Mouse (Mus musculus) mouse embryonic stem cell (cell line): Measurements from ENCODE around the gene Rbm33.

Source experiments
- in situ Hi-C, 2 experiments: fragments of 300-500 bp; cut with MboI; formaldehyde crosslinking; loops; 1 replicate in 1 of 2; 3 replicates in 1 of 2; pipeline ENCODE4 v1.14.3; 2019 to 2020; ENCODE audit warnings: low sequenced_read_pairs in 2 of 2, low pct_unique_long_range_greater_than_20kb in 1 of 2, mixed read lengths in 1 of 2; ENCODE audit not compliant: unreplicated experiment in 1 of 2

Gene Rbm33

GRCm38 (mm10) chr5:28454546-28454945, 137.6 kb downstream of the Rbm33 start:
- in situ Hi-C loops, result loop anchor here (25.0 kb wide), 4 partner anchors 292 to 1033 kb away; partner anchors contain the start of genes En2 (in 1 of the 2), Mnx1 (in 1 of the 2) and Rnf32 (in 1 of the 2)

GRCm38 (mm10) chr5:28455721-28456120, 138.8 kb downstream of the Rbm33 start:
- in situ Hi-C loops, result loop anchor here (25.0 kb wide), 4 partner anchors 293 to 1032 kb away; partner anchors contain the start of genes En2 (in 1 of the 2), Mnx1 (in 1 of the 2) and Rnf32 (in 1 of the 2)

- in situ Hi-C loops, result loop anchor here (25.0 kb wide), 4 partner anchors 294 to 1031 kb away; partner anchors contain the start of genes En2 (in 1 of the 2), Mnx1 (in 1 of the 2) and Rnf32 (in 1 of the 2)
Measured at GRCm38 (mm10) chr5:28456366-28456765, 139.4 kb downstream of the Rbm33 start.

- in situ Hi-C loops, result loop anchor here (25.0 kb wide), 4 partner anchors 296 to 1029 kb away; partner anchors contain the start of genes En2 (in 1 of the 2), Mnx1 (in 1 of the 2) and Rnf32 (in 1 of the 2)
Measured at GRCm38 (mm10) chr5:28457921-28458641, 141.2 kb downstream of the Rbm33 start.

- in situ Hi-C loops, result loop anchor here (25.0 kb wide), 4 partner anchors 297 to 1028 kb away; partner anchors contain the start of genes En2 (in 1 of the 2), Mnx1 (in 1 of the 2) and Rnf32 (in 1 of the 2)
Measured at GRCm38 (mm10) chr5:28458821-28459240, 141.9 kb downstream of the Rbm33 start.

GRCm38 (mm10) chr5:28459456-28460225, 142.7 kb downstream of the Rbm33 start:
- in situ Hi-C loops, result loop anchor here (10.0 to 25.0 kb wide), 6 partner anchors 297 to 1028 kb away; partner anchors contain the start of genes En2 (in 1 of the 2), Mnx1 (in 1 of the 2) and Rnf32 (in 1 of the 2)

GRCm38 (mm10) chr5:28460556-28461350, 143.8 kb downstream of the Rbm33 start:
- in situ Hi-C loops, result loop anchor here (10.0 to 25.0 kb wide), 6 partner anchors 298 to 1027 kb away; partner anchors contain the start of genes En2 (in 1 of the 2), Mnx1 (in 1 of the 2) and Rnf32 (in 1 of the 2)

GRCm38 (mm10) chr5:28461376-28461775, 144.5 kb downstream of the Rbm33 start:
- in situ Hi-C loops, result loop anchor here (10.0 to 25.0 kb wide), 6 partner anchors 299 to 1026 kb away; partner anchors contain the start of genes En2 (in 1 of the 2), Mnx1 (in 1 of the 2) and Rnf32 (in 1 of the 2)

GRCm38 (mm10) chr5:28462741-28463590, 146.0 kb downstream of the Rbm33 start:
- in situ Hi-C loops, result loop anchor here (10.0 to 25.0 kb wide), 6 partner anchors 301 to 1024 kb away; partner anchors contain the start of genes En2 (in 1 of the 2), Mnx1 (in 1 of the 2) and Rnf32 (in 1 of the 2)

GRCm38 (mm10) chr5:28463656-28464055, 146.7 kb downstream of the Rbm33 start:
- in situ Hi-C loops, result loop anchor here (10.0 to 25.0 kb wide), 6 partner anchors 301 to 1024 kb away; partner anchors contain the start of genes En2 (in 1 of the 2), Mnx1 (in 1 of the 2) and Rnf32 (in 1 of the 2)

GRCm38 (mm10) chr5:28464361-28465098, 147.6 kb downstream of the Rbm33 start:
- in situ Hi-C loops, result loop anchor here (10.0 to 25.0 kb wide), 6 partner anchors 302 to 1023 kb away; partner anchors contain the start of genes En2 (in 1 of the 2), Mnx1 (in 1 of the 2) and Rnf32 (in 1 of the 2)

GRCm38 (mm10) chr5:28465099-28465406, 148.1 kb downstream of the Rbm33 start:
- in situ Hi-C loops, result loop anchor here (10.0 to 25.0 kb wide), 6 partner anchors 303 to 1022 kb away; partner anchors contain the start of genes En2 (in 1 of the 2), Mnx1 (in 1 of the 2) and Rnf32 (in 1 of the 2)

GRCm38 (mm10) chr5:28465526-28465925, 148.6 kb downstream of the Rbm33 start:
- in situ Hi-C loops, result loop anchor here (10.0 to 25.0 kb wide), 6 partner anchors 303 to 1022 kb away; partner anchors contain the start of genes En2 (in 1 of the 2), Mnx1 (in 1 of the 2) and Rnf32 (in 1 of the 2)

GRCm38 (mm10) chr5:28466351-28466750, 149.4 kb downstream of the Rbm33 start:
- in situ Hi-C loops, result loop anchor here (10.0 to 25.0 kb wide), 6 partner anchors 304 to 1021 kb away; partner anchors contain the start of genes En2 (in 1 of the 2), Mnx1 (in 1 of the 2) and Rnf32 (in 1 of the 2)

- in situ Hi-C loops, result loop anchor here (10.0 to 25.0 kb wide), 6 partner anchors 305 to 1020 kb away; partner anchors contain the start of genes En2 (in 1 of the 2), Mnx1 (in 1 of the 2) and Rnf32 (in 1 of the 2)
Measured at GRCm38 (mm10) chr5:28466760-28467306, 149.9 kb downstream of the Rbm33 start, which contains the start of gene Shh. Gene Shh, minus strand, starts transcription at chr5:28467256.
